Mouse (Mus musculus) mouse trophoblast stem cell (cell line): ENCODE measurements around the gene Hsd17b14.

Experiments used
- in situ Hi-C, 2 experiments: fragments of 300-500 bp; cut with MseI, MboI; formaldehyde crosslinking; loops; 2 replicates in 1 of 2; 3 replicates in 1 of 2; pipeline ENCODE4 v1.15.1; 2025

Hsd17b14 gene

DNA sequence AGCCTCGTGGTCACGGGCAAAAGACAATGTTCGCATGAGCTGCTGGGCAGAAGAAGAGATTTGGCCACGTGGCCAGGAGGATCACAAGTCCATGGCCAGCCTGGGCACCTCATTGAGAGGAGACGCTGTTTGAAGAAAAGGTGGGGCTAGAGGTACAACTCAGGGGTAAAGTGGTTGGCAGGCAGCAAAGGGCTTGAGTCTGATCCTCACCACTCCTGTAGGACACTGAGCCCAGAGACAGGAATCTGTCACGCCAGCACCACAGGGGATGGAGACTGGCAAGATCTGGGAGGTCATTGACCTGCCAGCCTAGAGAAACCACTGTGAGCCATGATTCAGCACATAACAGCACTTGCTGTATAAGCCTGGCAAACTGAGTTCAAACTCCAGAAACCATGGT lies 42.8 kb downstream of the Hsd17b14 start:
- in situ Hi-C loops, result no loop called here

- in situ Hi-C loops, result no loop called here
Measured at GRCm38 (mm10) chr7:45598960-45599879, 44.5 kb downstream of the Hsd17b14 start.

DNA sequence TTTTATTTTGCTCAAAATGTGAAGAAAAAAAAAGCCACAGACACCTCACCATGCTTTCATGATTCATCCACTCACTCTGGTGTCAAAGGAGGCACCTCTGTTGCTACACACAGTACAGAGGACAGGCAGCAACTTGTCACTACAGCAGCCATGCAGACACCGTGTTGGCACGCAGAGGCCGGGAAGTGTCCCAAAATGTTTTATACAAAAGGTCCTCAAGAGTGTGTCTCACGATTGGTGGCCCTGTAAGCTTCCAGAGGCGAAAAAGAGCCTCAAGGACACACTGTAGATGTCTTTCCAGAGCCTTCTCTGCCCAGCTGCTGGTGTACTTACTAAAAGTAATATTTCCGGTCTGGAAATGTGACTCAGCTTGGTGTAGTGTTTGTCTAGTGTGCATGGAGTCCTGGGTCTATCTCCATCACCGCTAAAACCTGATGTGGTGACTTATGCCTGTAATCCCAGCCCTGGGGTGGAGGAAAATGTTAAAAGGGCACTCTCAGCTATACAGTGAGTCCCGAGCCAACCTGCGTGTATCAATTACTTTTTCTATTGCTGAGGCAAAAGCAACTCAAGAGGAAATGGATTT lies 51.1 kb downstream of the Hsd17b14 start:
- in situ Hi-C loops, result no loop called here

DNA sequence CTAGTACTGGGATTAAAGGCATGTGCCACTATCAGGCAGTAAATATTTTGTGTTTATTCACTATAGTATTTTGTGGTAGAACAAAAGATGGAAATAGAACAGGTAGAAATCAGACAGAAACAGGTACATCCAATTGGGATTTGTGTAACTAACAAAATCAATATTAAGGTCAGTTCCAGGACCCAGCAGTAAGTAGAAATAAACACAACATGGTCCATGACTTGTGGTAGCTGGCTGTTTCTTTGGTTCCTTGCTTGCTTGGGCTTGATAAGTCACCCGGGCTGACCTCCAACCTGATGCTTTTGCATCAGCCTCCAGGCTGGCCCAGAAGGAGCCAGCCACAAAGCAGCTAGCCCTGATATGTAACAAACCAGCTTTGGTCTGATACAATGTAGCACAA lies 54.8 kb downstream of the Hsd17b14 start:
- in situ Hi-C loops, result no loop called here

GRCm38 (mm10) chr7:45616277-45616676 lies 61.6 kb downstream of the Hsd17b14 start:
- in situ Hi-C loops, result no loop called here

- in situ Hi-C loops, result no loop called here
Measured at GRCm38 (mm10) chr7:45617042-45617695, 62.5 kb downstream of the Hsd17b14 start, which contains the start of gene Fut1. Fut1 (plus strand) TSS chr7:45617289.
